Mouse (Mus musculus) intestine, embryonic 14.5 days (tissue): ENCODE data around the gene Ghrh. TPM values are rescaled to one million over a fixed set of nuclear protein-coding genes. Genes with fewer than 3 reads are reported as not detected.
"Not testable (repeated sequence)": the region's sequence is repeated elsewhere in the genome, so short reads cannot be mapped to it uniquely, and the experiment has no call there.

Experiments
- ATAC-seq: fragments of 200-750 bp; cut with Nextera tagmentation; replicated peaks from 2 replicates; pipeline ENCODE4 v1.8.0; 2017; ENCODE audit warnings: low read depth, moderate number of reproducible peaks, moderate TSS enrichment, moderate library complexity; ENCODE audit not compliant: low FRiP score, low TSS enrichment
- DNase-seq: peaks from one replicate; pipeline ENCODE4 v3.0.0-alpha.2; 2018; ENCODE audit warnings: low spot score
- H3K27ac ChIP-seq: fragments of 300-500 bp; sonication (generic); 2 replicates; pipeline ENCODE4 v1.5.1; 2014; ENCODE audit warnings: low read depth, mild to moderate bottlenecking, control low read depth
- H3K27me3 ChIP-seq: fragments of 300-500 bp; sonication (generic); replicated peaks from 2 replicates; pipeline ENCODE4 v1.6.1; 2014; ENCODE audit warnings: low read length, control low read depth; ENCODE audit not compliant: control insufficient read depth, insufficient read depth
- H3K36me3 ChIP-seq: fragments of 300-500 bp; sonication (generic); 2 replicates; pipeline ENCODE4 v1.6.1; 2014; ENCODE audit warnings: low read length, control low read depth; ENCODE audit not compliant: control insufficient read depth, insufficient read depth
- H3K4me1 ChIP-seq: fragments of 300-500 bp; sonication (generic); replicated peaks from 2 replicates; pipeline ENCODE4 v1.6.1; 2014; ENCODE audit warnings: low read length, control low read depth, mixed read lengths; ENCODE audit not compliant: control insufficient read depth, insufficient read depth
- H3K4me2 ChIP-seq: fragments of 300-500 bp; sonication (generic); 2 replicates; pipeline ENCODE4 v1.6.1; 2014; ENCODE audit warnings: low read length
- H3K4me3 ChIP-seq: fragments of 300-500 bp; sonication (generic); 2 replicates; pipeline ENCODE4 v1.5.1; 2014; ENCODE audit warnings: low read depth, low read length, control low read depth, mixed read lengths
- H3K9ac ChIP-seq: fragments of 300-500 bp; sonication (generic); 2 replicates; pipeline ENCODE4 v1.6.1; 2014; ENCODE audit warnings: mild to moderate bottlenecking, low read length
- H3K9me3 ChIP-seq: fragments of 300-500 bp; sonication (generic); 2 replicates; pipeline ENCODE4 v1.6.1; 2016; ENCODE audit warnings: low read length, control low read depth; ENCODE audit not compliant: control insufficient read depth
- WGBS: fragments of 180-500 bp; shearing (Covaris S2); extraction: QIAGEN DNeasy Blood & Tissue Kit; methylation state at CpG from one replicate; pipeline ENCODE4 v1.1.7; 2014; 5-methylcytosine and 5-hydroxymethylcytosine counted together
- polyA plus RNA-seq: library from polyadenylated mRNA; unstranded; fragments of >200 nt; fragmentation: Nextera tagmentation; extraction: Ambion mirVana; gene quantifications from 2 replicates; pipeline ENCODE4 v1.2.1, GENCODE M21; 2014

Ghrh gene
- 0.68 TPM in 1 of 2 replicates, not detected in the other for polyA plus RNA-seq

DNA sequence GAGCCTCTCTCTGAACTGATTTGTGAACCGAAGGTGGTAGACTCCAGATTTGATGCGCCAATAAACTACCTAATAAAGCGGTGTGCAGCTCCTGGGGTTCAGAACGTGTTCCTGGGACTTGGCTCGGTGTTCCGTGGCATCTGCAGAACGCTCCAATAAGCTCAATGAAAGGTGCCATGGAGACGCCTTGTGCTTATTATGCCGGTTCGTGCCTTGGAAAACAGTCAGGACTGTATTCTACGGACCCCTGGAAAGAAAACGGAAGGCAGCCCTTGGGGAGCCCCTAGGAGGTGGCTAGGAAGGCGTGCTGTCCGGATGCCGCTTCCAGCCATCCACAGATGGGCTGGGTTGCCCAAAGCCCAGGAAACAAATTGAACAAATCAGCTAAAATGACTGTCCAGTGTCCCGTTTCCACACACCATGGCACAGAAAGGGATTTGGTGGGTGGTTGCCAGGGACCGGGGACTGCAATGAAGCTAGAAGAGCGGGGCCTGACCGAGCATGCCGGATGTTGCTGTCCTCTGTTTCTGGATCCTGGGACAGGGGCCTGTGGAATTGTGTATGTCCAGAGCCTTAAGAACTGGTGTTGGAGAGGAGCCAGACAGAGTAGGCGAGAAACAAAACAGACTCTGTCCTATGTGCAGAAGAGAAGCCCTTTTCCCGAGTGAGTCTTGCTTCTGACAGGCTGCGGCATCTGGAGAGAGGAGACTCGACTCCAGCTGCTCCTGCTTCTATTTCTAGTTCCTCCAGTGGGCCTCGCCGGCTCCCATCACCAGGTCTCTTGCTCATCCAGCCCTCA lies at the start of gene Ghrh:
Gene Ghrh (minus strand): TSS at position 146 of the 799 bp plus-strand sequence.
- H3K36me3 ChIP-seq, result no peaks in the 10 kb centered on the region
- no peaks in the 10 kb centered on the region for H3K9me3 ChIP-seq
- peak; percentile 77 for DNase-seq
- H3K4me2 ChIP-seq, result peak within 1 kb of the TSS; percentile 16; the same call in 1 of the 2 replicates
- no peak within 1 kb of the TSS for H3K4me3 ChIP-seq
- H3K27me3 ChIP-seq, result no peaks in the 10 kb centered on the region
- H3K27ac ChIP-seq, result peak within 1 kb of the TSS; percentile 93
- ATAC-seq, result peak; percentile 74
- H3K4me1 ChIP-seq, result peaks cover 20% of the 10 kb centered on the region
- WGBS, result 64% methylated on average over 26 of the region's 26 CpGs
- H3K9ac ChIP-seq, result peak within 1 kb of the TSS; percentile 15; the same call in 1 of the 2 replicates

DNA sequence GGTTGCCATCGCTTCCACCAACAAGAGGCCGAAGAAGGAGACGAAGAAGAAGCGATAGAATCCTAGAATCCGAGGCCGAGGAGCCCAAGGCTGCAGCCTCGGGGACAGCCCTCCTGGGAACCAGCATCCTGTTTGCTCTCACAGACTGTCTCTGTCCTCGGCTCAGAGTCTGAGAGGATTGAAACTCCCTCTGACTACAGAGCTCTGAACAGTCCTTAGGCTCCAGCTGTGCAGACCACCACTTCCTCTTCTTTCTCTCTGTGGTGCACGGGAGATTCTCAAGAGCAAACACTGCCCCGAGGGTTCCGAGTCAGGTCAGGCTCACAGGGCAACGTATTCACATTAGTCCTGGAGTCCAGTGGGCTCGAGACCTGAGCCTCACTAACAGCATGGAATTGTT lies 48.7 kb upstream of the Ghrh start:
- DNase-seq (no peak), ATAC-seq (no peak)
- no peak overlapping the region for H3K4me2 ChIP-seq
- no peak overlapping the region for H3K4me3 ChIP-seq
- H3K9me3 ChIP-seq, result peaks cover 3% of the 10 kb centered on the region; the same call in 1 of the 2 replicates
- peaks cover 7% of the 10 kb centered on the region for H3K4me1 ChIP-seq
- H3K27ac ChIP-seq, result peak overlapping the region; percentile 66
- H3K27me3 ChIP-seq, result no peaks in the 10 kb centered on the region
- WGBS, result 54% methylated on average over 13 of the region's 13 CpGs
- peaks cover 24% of the 10 kb centered on the region for H3K36me3 ChIP-seq
- no peak overlapping the region for H3K9ac ChIP-seq

DNA sequence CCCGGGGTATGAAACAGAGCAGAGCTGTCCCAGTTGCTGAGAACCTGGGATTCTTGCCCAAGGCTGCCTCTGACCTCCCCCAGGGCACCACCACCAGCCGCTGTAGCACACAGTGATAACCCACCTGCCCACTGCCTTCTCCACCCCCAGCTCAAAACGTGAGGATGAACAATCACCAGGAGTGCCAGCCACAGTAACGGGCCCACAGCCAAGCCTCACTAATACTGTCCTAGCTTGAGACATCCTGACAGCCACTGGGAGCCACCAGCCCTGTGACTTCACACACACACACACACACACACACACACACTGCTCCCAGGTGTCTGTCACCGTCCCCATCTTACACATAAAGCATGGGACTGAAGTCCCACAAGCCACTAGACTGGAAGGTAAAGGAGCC lies 48.1 kb upstream of the Ghrh start:
- Histone ChIP-seq H3K36me3 (peaks cover 24% of the 10 kb centered on the region), H3K9ac (no peak overlapping the region), H3K4me1 (peaks cover 7% of the 10 kb centered on the region), H3K4me3 (no peak overlapping the region), H3K27me3 (no peaks in the 10 kb centered on the region), H3K4me2 (no peak overlapping the region), H3K9me3 (peaks cover 3% of the 10 kb centered on the region; the same call in 1 of the 2 replicates), H3K27ac (peak overlapping the region; percentile 66)
- WGBS, result 52% methylated on average over 5 of the region's 5 CpGs
- ATAC-seq, result 0 out of 2 replicates have a peak, but pooled peaks have one; percentile 12
- no peak for DNase-seq

GRCm38 (mm10) chr2:157394868-157395267 lies 47.6 kb upstream of the Ghrh start:
- DNase-seq (no peak), ATAC-seq (peak; percentile 75)
- Histone ChIP-seq H3K4me3 (no peak overlapping the region), H3K36me3 (peaks cover 24% of the 10 kb centered on the region), H3K27me3 (no peaks in the 10 kb centered on the region), H3K4me1 (peaks cover 7% of the 10 kb centered on the region), H3K9me3 (peaks cover 3% of the 10 kb centered on the region; the same call in 1 of the 2 replicates), H3K4me2 (no peak overlapping the region), H3K9ac (no peak overlapping the region), H3K27ac (peak overlapping the region; percentile 66)
- WGBS, result 42% methylated on average over 6 of the region's 6 CpGs

DNA sequence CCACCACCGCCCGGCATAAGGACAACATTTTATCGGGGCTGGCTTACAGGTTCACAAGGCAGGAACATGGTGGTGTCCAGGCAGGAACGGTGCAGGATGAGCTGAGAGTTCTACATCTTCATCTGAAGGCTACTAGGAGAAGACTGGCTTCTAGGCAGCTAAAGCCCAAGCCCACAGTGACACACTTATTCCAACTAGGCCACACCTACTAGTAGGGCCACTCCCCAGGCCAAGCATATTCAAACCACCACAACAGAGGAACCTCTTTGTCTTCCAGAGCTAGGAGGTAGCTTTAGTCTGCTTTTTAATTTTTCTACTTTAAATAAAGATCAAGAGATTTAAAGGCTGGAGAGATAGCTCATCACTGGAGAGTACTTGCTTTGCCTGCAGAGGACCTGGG lies 46.2 kb upstream of the Ghrh start:
- H3K9ac ChIP-seq, result no peak overlapping the region
- no peak overlapping the region for H3K27ac ChIP-seq
- H3K4me3 ChIP-seq, result no peak overlapping the region
- ATAC-seq (no peak), DNase-seq (no peak)
- peaks cover 3% of the 10 kb centered on the region; the same call in 1 of the 2 replicates for H3K9me3 ChIP-seq
- H3K27me3 ChIP-seq, result no peaks in the 10 kb centered on the region
- peaks cover 7% of the 10 kb centered on the region for H3K4me1 ChIP-seq
- WGBS, result 96% methylated on average over 4 of the region's 4 CpGs
- H3K36me3 ChIP-seq, result peaks cover 22% of the 10 kb centered on the region
- H3K4me2 ChIP-seq, result no peak overlapping the region

- WGBS, result 92% methylated on average over 2 of the region's 2 CpGs
These were observed 45.0 kb upstream of the Ghrh start for GRCm38 (mm10) chr2:157392331-157392730.

DNA sequence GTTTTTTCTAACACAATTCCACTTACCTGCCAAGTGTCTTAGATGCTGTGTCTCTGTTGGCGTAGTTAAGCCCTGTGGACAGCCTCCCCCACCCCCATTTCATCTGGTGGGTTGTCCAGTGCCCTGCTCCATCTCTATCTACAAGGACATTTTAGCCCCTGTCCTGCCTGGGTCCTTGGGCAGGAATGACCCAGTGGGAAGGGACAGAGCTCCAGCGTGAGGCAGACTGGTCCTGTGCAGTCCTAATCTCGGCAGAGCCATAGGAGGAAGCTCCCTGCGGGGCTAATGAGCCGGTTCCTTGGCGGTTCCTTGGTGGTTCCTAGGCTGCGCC lies 42.2 kb upstream of the Ghrh start:
- no peak overlapping the region for H3K4me2 ChIP-seq
- DNase-seq (no peak), ATAC-seq (no peak)
- no peaks in the 10 kb centered on the region; the same call in 1 of the 2 replicates for H3K4me1 ChIP-seq
- H3K9me3 ChIP-seq, result no peaks in the 10 kb centered on the region
- H3K27me3 ChIP-seq, result no peaks in the 10 kb centered on the region
- no peak overlapping the region for H3K9ac ChIP-seq
- peaks cover 11% of the 10 kb centered on the region for H3K36me3 ChIP-seq
- WGBS, result 88% methylated on average over 7 of the region's 7 CpGs
- H3K27ac ChIP-seq, result no peak overlapping the region
- no peak overlapping the region for H3K4me3 ChIP-seq

More at GRCm38 (mm10) chr2:157392331-157392730, 45.0 kb upstream of the Ghrh start:
- H3K4me1 ChIP-seq, result peaks cover 7% of the 10 kb centered on the region
- H3K9ac ChIP-seq, result no peak overlapping the region
- no peaks in the 10 kb centered on the region for H3K27me3 ChIP-seq
- no peak overlapping the region for H3K4me2 ChIP-seq
- no peaks in the 10 kb centered on the region for H3K9me3 ChIP-seq
- H3K4me3 ChIP-seq, result no peak overlapping the region
- no peak overlapping the region for H3K27ac ChIP-seq
- H3K36me3 ChIP-seq, result peaks cover 23% of the 10 kb centered on the region
- ATAC-seq (no peak), DNase-seq (no peak)

GRCm38 (mm10) chr2:157388901-157389590 lies 41.7 kb upstream of the Ghrh start:
- WGBS, result 94% methylated on average over 14 of the region's 14 CpGs
- H3K4me2 ChIP-seq, H3K9me3 ChIP-seq: not testable (repeated sequence)

More at GRCm38 (mm10) chr2:157388901-157389590, 41.7 kb upstream of the Ghrh start:
- peaks cover 13% of the 10 kb centered on the region for H3K36me3 ChIP-seq
- H3K27me3 ChIP-seq, H3K4me1 ChIP-seq, ATAC-seq, H3K9ac ChIP-seq, H3K27ac ChIP-seq, H3K4me3 ChIP-seq, DNase-seq: not testable (repeated sequence)
